Mouse (Mus musculus): ENCODE measurements around the gene Scyl1. TPM values are rescaled to one million over a fixed set of nuclear protein-coding genes. Genes with fewer than 3 reads are reported as not detected.

The Scyl1 gene
- total and polyA plus RNA-seq, 3 experiments: 36.0 to 64.1 TPM; not detected in 1

DNA sequence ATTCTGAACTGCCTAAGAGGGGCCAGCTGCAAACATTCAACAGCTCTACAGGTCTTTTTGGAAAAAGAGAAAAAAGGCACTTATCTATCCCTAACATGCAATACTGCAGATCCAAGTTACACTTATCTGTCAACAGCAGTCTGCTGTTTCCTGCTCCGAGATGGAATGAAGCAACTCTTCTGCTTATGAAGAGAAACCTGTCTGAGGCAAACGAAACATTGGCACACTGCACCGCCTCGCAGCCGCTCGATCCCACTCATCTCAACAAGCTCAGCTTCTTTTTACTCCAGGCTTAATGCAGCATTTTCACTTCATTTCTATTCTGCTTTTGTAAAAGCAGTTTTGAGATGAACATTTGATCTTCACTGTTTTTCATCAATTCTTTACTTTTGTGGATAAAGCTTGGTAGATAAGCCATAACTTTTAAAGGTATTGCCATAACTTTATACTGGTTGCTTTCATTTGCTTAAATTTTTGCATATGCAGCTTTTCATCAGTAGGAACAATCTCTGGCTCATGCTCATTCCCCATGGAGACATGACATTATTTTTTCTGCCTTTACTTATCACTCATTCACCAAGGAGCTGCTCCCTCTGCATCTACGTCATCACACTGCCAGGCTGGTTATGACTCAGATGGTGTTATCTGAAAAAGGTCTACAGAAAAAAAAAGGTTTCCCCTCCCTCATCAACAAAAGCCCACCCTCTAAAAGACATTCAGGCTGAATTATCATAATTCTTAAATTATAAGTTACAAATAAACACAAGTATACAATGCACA is 27.7 kb upstream of the Scyl1 start (continued):
- TF ChIP-seq GABPA (IDR thresholded peaks at IDR 0.05; ENCODE audit: low read depth, low read length) (no peak), MYC (IDR thresholded peaks at IDR 0.05; ENCODE audit: low read depth, low read length) (peak; percentile 65), USF2 (IDR thresholded peaks at IDR 0.05; ENCODE audit: borderline replicate concordance in 1 of 2, insufficient read depth in 1 of 2, low read depth in 1 of 2, low read length in 2 of 2) (no peak), MAZ (IDR thresholded peaks at IDR 0.05; ENCODE audit: low read depth, low read length) (no peak), HCFC1 (IDR thresholded peaks at IDR 0.05; ENCODE audit: low read depth, low read length) (no peak), SMC3 (IDR thresholded peaks at IDR 0.05; ENCODE audit: low read depth, low read length) (no peak), EP300 (IDR thresholded peaks at IDR 0.05; ENCODE audit: low read depth in 1 of 2, low read length in 2 of 2) (peak; percentile 96 to 97), KAT2A (conservative IDR thresholded peaks at IDR 0.05; ENCODE audit: low read depth, low read length) (no peak; the same call in 1 of the 2 replicates), CTCF (IDR thresholded peaks at IDR 0.05 in 2 of 3, conservative IDR thresholded peaks at IDR 0.05 in 1 of 3; ENCODE audit: control insufficient read depth in 1 of 3, insufficient read depth in 1 of 3, low read depth in 2 of 3, low read length in 3 of 3, poor library complexity in 1 of 3, severe bottlenecking in 1 of 3) (no peak), ZKSCAN1 (IDR thresholded peaks at IDR 0.05; ENCODE audit: low read depth, low read length) (no peak), SIN3A (IDR thresholded peaks at IDR 0.05; ENCODE audit: low read length) (peak; percentile 93), MXI1 (IDR thresholded peaks at IDR 0.05; ENCODE audit: low read depth, low read length) (peak; percentile 70), RCOR1 (IDR thresholded peaks at IDR 0.05; ENCODE audit: low read depth, low read length) (peak; percentile 87), GATA1 (IDR thresholded peaks at IDR 0.05; ENCODE audit: low read depth, low read length) (peak; percentile 99), TAL1 (IDR thresholded peaks at IDR 0.05; ENCODE audit: low read length) (peak; percentile 99), POLR2AphosphoS5 (IDR thresholded peaks at IDR 0.05; ENCODE audit: borderline replicate concordance, low read depth, low read length) (no peak; the same call in 1 of the 2 replicates), CHD1 (IDR thresholded peaks at IDR 0.05; ENCODE audit: low read depth, low read length) (no peak), ELF1 (IDR thresholded peaks at IDR 0.05; ENCODE audit: low read depth, low read length) (no peak), MYB (IDR thresholded peaks at IDR 0.05; ENCODE audit: low read depth, low read length) (no peak), ETS1 (IDR thresholded peaks at IDR 0.05; ENCODE audit: low read depth, low read length) (peak; percentile 98), RAD21 (IDR thresholded peaks at IDR 0.05; ENCODE audit: low read depth, low read length) (no peak), TBP (IDR thresholded peaks at IDR 0.05; ENCODE audit: low read depth, low read length) (peak; percentile 39; the same call in 1 of the 2 replicates)
